Mouse (Mus musculus) heart, postnatal 0 days (tissue): ENCODE measurements around the gene Cdh16.

Experiments used
- CTCF ChIP-seq: IDR thresholded peaks from 2 replicates; pipeline ENCODE4 v1.5.1; 2016; ENCODE audit warnings: antibody characterized with exemption, control low read depth, low read depth
- EP300 ChIP-seq: IDR thresholded peaks from 2 replicates; pipeline ENCODE4 v1.6.1; 2016; ENCODE audit warnings: antibody characterized with exemption, low read depth

DNA sequence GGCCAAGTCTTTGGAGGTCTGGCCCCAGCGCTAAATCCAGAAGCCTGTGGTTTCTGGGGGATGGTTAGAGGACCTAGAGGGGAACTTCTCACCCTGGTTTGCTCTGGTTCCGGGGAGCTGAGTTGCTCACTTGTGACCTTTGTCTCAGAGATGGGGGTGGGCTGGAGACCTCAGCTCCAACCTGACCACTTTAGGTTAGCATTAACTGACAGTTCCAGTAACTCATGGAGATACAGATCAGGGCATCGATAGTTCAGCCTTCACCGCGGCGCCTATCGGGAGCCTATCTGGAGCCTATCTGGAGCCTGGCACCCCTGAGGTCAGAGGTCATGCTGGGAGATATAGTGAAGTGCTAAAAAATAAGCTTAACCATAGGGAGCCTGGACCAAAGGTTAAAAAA, 67.0 kb downstream of the Cdh16 start:
- TF ChIP-seq CTCF (no peak), EP300 (no peak)
